Mouse (Mus musculus): ENCODE measurements around the gene Sdc1.

Gene Sdc1

DNA sequence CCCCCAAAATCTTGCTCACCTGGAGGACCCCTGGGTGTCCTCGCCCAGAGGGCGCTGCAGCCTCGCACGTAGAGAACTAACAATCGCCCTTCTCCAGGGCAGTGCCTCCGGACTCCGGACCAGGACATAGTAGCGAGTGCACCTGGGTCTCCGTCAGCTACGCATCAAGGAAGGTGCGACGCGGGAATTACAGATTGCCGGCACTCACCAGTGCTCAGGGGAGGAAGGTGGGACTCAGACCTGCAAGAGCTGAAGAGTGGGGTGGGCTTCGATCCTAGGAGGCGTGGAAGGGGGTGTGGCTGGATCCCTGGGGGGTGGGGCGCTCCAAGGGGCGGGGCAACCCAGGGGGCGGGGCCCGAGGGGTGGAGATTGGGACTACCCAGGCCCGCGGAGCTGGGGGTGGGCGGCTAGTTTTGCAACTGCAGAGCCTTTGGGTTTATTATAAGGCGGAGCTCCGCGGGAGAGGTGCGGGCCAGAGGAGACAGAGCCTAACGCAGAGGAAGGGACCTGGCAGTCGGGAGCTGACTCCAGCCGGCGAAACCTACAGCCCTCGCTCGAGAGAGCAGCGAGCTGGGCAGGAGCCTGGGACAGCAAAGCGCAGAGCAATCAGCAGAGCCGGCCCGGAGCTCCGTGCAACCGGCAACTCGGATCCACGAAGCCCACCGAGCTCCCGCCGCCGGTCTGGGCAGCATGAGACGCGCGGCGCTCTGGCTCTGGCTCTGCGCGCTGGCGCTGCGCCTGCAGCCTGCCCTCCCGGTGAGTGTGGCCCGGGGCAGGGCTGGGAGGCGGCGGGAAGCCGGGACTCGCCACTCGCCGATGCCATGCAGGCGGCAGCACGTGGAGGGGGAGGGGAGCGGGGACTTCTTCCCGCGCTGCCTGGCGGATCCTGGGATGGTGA lies at the start of gene Sdc1:
Gene Sdc1, plus strand, starts transcription at position 378 of the 898 bp plus-strand sequence.
- DNase-seq (ENCODE audit: low spot score) = no peak

- DNase-seq (ENCODE audit: low spot score) = no peak
Measured at GRCm38 (mm10) chr12:8726890-8727289, 44.2 kb upstream of the Sdc1 start.

GRCm38 (mm10) chr12:8728739-8729138 lies 42.4 kb upstream of the Sdc1 start:
- DNase-seq (ENCODE audit: low spot score) = no peak

DNA sequence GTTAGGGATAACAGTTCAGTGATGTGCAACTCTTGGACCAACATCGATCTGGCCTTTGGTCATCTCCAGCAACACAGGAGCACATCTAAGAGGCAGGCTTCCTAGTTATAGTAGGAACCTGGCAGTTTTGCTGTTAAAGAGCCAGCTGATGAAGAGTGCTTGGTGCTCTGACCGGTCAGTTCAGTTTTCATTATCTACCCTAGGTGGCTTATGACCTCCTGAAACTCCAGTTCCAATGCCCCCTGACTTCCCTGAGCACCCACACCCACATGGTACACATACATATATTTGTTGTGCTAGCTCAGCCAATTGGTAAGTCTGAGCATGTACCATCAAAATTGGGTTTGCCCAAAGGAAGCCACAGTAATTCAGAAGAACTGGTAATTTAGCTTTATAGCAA lies 17.5 kb upstream of the Sdc1 start:
- no peak for DNase-seq (ENCODE audit: low spot score)

- no peak for DNase-seq (ENCODE audit: low spot score)
Measured at GRCm38 (mm10) chr12:8754116-8754515, 17.0 kb upstream of the Sdc1 start.

DNA sequence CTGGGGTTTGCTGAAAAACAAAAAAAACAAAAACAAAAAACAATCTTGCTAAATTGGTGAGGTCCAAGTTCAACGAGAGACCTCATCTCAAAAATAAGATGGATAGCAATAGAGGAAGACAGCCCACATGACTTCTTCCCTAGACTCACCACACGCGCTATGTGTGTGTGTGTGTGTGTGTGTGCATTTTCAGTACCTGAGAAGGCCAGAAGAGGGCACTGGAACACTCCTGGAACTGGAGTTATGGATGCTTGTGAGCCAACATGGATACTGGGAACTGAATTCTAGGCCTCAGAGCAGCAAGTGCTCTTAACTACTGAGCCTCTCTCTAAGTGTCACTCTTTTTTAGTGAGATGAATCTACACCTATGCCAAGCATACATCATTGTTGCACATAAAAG lies 13.1 kb upstream of the Sdc1 start:
- DNase-seq (ENCODE audit: low spot score) = no peak

DNA sequence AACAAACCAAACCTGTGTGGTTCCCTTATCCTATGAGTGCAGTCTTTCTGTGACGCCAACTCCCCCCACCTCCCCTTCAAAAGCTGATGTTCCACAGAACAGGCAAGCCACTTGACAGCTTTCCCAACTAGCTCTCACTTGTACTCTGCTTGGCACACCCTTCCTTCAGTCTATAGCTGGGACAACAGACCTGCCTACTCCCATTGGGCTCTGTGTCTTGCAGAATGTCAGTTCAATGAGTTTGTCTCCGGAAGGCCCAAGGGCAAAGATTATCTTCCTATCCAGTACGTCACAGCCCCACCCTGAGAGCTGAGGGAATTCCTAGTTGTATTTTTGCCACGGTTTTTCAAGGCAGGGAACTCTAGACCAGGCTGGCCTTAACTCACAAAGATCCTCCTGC lies 12.0 kb upstream of the Sdc1 start:
- DNase-seq (ENCODE audit: low spot score) = no peak

DNA sequence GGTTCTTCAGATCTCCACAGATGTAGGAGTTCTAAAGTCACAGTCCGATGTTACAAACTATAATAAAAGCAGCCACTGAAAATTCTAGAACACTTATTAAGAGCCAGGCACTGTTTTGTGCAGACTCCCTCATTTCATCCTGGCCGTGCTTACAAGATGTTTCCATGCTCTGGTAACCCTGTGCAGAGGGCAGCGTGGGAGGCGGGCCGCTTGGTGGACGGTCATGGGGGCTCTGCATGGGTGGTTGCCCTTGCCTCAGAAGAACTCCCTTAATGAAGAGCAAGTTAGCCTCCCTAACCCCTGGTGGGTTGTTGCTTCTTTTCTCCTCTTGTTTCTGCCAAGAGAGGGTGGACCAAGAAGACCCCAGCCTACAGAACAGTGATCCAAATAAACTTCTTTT lies 11.3 kb upstream of the Sdc1 start:
- DNase-seq (ENCODE audit: low spot score) = no peak

GRCm38 (mm10) chr12:8760561-8760960 lies 10.6 kb upstream of the Sdc1 start:
- no peak for DNase-seq (ENCODE audit: low spot score)

- no peak for DNase-seq (ENCODE audit: low spot score)
Measured at GRCm38 (mm10) chr12:8761058-8761457, 10.1 kb upstream of the Sdc1 start.

- no peak for DNase-seq (ENCODE audit: low spot score)
Measured at GRCm38 (mm10) chr12:8762667-8763066, 8.5 kb upstream of the Sdc1 start.

DNA sequence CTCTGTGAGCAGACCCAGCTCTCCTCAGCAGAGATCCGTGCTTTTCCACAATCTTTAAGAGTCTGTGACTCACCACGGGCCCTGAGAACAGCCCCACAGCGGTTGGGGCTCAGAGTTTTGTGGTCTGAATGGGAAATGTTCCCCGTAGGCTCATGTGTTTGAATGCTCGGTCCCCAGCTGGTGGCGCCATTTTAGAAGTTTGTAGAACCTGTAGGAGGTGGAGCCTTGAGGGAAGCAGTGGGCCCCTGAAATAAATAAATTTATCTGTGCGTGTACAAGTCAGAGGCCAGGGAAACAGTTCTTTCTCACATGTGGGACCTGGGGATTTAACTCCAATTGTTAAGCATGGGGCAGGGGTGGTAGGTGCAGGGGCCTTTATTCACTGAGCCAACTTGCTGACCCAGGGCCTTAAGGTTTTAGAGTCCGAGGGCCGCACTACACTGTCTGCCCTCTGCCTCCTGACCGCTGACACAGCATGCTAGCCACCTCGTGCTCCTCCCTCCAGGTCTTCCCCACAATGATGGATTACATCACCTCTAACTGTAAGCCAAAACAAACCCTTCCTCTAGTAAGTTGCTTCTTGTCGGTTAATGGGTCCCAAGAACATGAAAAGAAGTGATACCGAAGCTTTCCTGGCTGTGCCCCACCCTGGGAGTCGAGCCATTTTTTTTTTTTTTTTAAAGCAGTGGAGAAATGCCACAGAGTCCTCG lies 6.7 kb upstream of the Sdc1 start:
- no peak for DNase-seq (ENCODE audit: low spot score)

DNA sequence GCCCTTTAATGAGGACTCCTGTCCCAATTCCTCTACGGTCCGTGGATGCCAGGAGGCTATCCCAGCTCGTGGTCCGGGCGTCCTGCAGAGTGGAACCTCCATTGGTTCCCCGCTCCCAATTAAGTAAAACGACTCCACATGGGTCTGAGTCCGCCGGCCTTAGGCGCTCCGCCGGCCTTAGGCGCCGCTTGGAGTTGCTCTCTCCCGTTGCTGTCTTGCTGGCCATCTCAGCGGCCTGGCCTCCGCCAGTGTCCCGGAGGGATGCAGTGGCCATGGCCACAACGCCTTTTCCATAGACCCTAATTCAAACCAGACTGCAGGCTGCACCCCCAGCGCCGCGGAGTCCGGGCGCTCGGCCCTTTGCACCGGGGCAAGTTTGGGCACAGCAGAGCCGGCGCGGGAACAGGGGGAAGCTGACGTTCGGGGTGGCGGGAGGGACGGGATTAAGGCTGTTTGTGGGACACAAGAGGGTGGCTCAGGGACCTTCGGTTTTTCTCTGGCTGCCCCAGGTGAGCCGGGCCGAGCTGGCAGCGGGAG lies 789 bp downstream of the Sdc1 start:
- DNase-seq (ENCODE audit: low spot score) = no peak

- no peak for DNase-seq (ENCODE audit: low spot score)
Measured at GRCm38 (mm10) chr12:8772451-8773143, 1.5 kb downstream of the Sdc1 start.

- no peak for DNase-seq (ENCODE audit: low spot score)
Measured at GRCm38 (mm10) chr12:8773336-8773735, 2.2 kb downstream of the Sdc1 start.

- no peak for DNase-seq (ENCODE audit: low spot score)
Measured at GRCm38 (mm10) chr12:8774183-8774582, 3.1 kb downstream of the Sdc1 start.

DNA sequence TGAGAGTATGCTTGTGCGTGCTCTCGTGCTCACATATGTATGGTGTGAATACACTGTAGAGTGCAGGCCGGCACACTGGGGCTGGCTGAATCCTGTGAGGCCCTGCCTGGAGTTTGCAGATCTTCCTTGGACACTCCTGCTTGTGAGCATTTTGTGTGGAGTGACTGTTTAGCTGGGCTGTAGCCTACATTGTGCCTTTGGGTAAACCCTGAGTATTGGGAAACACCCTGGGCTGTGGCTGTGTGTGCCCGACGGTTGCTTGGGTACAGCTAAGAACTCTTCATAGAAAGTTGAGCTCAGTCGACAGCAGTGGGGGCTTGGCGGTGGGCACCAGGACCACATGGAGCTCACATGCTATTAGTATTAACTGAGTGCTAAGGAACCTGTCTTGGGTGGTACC lies 5.1 kb downstream of the Sdc1 start:
- DNase-seq (ENCODE audit: low spot score) = no peak

DNA sequence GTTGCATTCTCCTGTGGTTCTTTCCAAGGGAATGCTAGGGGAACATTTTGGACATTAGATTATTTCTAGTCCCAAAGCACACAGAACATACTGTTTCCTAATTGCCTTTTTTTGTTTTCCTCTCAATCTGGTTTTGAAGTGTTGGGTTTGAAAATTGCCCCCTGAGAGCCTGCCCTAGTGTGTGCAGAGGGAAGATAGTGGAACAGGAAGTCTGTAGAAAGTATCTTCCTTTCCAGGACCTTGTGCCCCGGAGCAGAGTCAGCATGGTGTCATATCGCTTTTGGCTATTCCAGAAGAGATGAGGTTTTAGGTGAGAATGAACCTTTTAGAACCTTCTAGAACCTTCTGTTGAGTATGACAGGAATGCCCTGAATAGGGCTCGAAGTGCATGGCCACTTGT lies 5.6 kb downstream of the Sdc1 start:
- DNase-seq (ENCODE audit: low spot score) = no peak

GRCm38 (mm10) chr12:8778106-8778505 lies 7.0 kb downstream of the Sdc1 start:
- DNase-seq (ENCODE audit: low spot score) = no peak

GRCm38 (mm10) chr12:8779851-8780250 lies 8.7 kb downstream of the Sdc1 start:
- no peak for DNase-seq (ENCODE audit: low spot score)

- no peak for DNase-seq (ENCODE audit: low spot score)
Measured at GRCm38 (mm10) chr12:8781121-8781520, 10.0 kb downstream of the Sdc1 start.

- DNase-seq (ENCODE audit: low spot score) = no peak
Measured at GRCm38 (mm10) chr12:8781681-8782378, 10.7 kb downstream of the Sdc1 start.
